ENCODE assay signal across 8 mouse cellular contexts in genomic region chr17:26561290-26561640, GRCm38 (mm10). TPM values are rescaled to one million over a fixed set of nuclear protein-coding genes. Genes with fewer than 3 reads are reported as not detected.
DNase-seq lines count a peak whose midpoint lies in the region; ATAC-seq and TF ChIP-seq lines count a peak whose summit lies in the region.

Ergic1 (plus strand) TSS chr17:26561489.

- DNase-seq in B cell, adult 2 months: peak; percentile 88 to 90
- DNase-seq in brain, adult 2 months (ENCODE audit: low read depth, low spot score): peak; percentile 93
- peak; percentile 94 for DNase-seq in midbrain, postnatal 0 days (ENCODE audit: low spot score)
- DNase-seq in spleen, postnatal 10 days (ENCODE audit: low spot score in 2 of 2): peak; percentile 70 to 91

- peak within 1 kb of the TSS; percentile 86 for H3K4me2 ChIP-seq in heart, embryonic 11.5 days
- H3K4me2 ChIP-seq in kidney, embryonic 15.5 days: peak within 1 kb of the TSS; percentile 90
- H3K4me2 ChIP-seq in limb, embryonic 15.5 days: peak within 1 kb of the TSS; percentile 87
- peak within 1 kb of the TSS; percentile 84 for H3K4me2 ChIP-seq in midbrain, postnatal 0 days (ENCODE audit: low read depth, low read length, poor library complexity, severe bottlenecking)

- H3K9me3 ChIP-seq in heart, embryonic 11.5 days (replicated peaks; ENCODE audit: control insufficient read depth, low read length): no peaks in the 10 kb centered on the region; the same call in 1 of the 2 replicates
- no peaks in the 10 kb centered on the region; the same call in 1 of the 2 replicates for H3K9me3 ChIP-seq in kidney, embryonic 15.5 days (replicated peaks)
- H3K9me3 ChIP-seq in limb, embryonic 15.5 days: no peaks in the 10 kb centered on the region
- no peaks in the 10 kb centered on the region for H3K9me3 ChIP-seq in midbrain, postnatal 0 days (ENCODE audit: low read length)

- peak within 1 kb of the TSS; percentile 82 for H3K27ac ChIP-seq in heart, embryonic 11.5 days (ENCODE audit: low read depth, low read length)
- peak within 1 kb of the TSS; percentile 85 for H3K27ac ChIP-seq in kidney, embryonic 15.5 days
- peak within 1 kb of the TSS; percentile 87 for H3K27ac ChIP-seq in limb, embryonic 15.5 days
- H3K27ac ChIP-seq in midbrain, postnatal 0 days (ENCODE audit: low read depth, low read length): peak within 1 kb of the TSS; percentile 74

- peak within 1 kb of the TSS; percentile 83 for H3K9ac ChIP-seq in heart, embryonic 11.5 days (ENCODE audit: low read depth, low read length)
- H3K9ac ChIP-seq in kidney, embryonic 15.5 days: peak within 1 kb of the TSS; percentile 85
- H3K9ac ChIP-seq in limb, embryonic 15.5 days: peak within 1 kb of the TSS; percentile 85
- H3K9ac ChIP-seq in midbrain, postnatal 0 days (replicated peaks; ENCODE audit: low read length, poor library complexity, severe bottlenecking): peak within 1 kb of the TSS; percentile 86

- H3K27me3 ChIP-seq in heart, embryonic 11.5 days (ENCODE audit: control insufficient read depth, insufficient read depth, low read length): no peaks in the 10 kb centered on the region
- no peaks in the 10 kb centered on the region for H3K27me3 ChIP-seq in kidney, embryonic 15.5 days
- no peaks in the 10 kb centered on the region for H3K27me3 ChIP-seq in limb, embryonic 15.5 days
- no peaks in the 10 kb centered on the region for H3K27me3 ChIP-seq in midbrain, postnatal 0 days (ENCODE audit: insufficient read depth, low read length)

- peaks cover 9% of the 10 kb centered on the region; the same call in 1 of the 2 replicates for H3K36me3 ChIP-seq in heart, embryonic 11.5 days (ENCODE audit: control insufficient read depth, insufficient read depth, low read length)
- H3K36me3 ChIP-seq in kidney, embryonic 15.5 days: peaks cover 22% of the 10 kb centered on the region
- peaks cover 27% of the 10 kb centered on the region for H3K36me3 ChIP-seq in limb, embryonic 15.5 days
- peaks cover 10% of the 10 kb centered on the region for H3K36me3 ChIP-seq in midbrain, postnatal 0 days (ENCODE audit: insufficient read depth, low read length)

- ATAC-seq in erythroblast, adult 5-6 weeks (replicated peaks; ENCODE audit: low FRiP score, poor library complexity, severe bottlenecking): peak; percentile 86
- ATAC-seq in heart, embryonic 11.5 days (replicated peaks; ENCODE audit: insufficient number of reproducible peaks, low FRiP score, low TSS enrichment): peak; percentile 87
- peak; percentile 95 for ATAC-seq in kidney, embryonic 15.5 days (replicated peaks; ENCODE audit: low FRiP score)
- peak; percentile 91 for ATAC-seq in limb, embryonic 15.5 days (ENCODE audit: insufficient number of reproducible peaks, low FRiP score, low TSS enrichment, low read depth)
- peak; percentile 93 for ATAC-seq in midbrain, postnatal 0 days (ENCODE audit: low FRiP score)

- H3K4me1 ChIP-seq in heart, embryonic 11.5 days (ENCODE audit: control insufficient read depth, insufficient read depth, low read length): peaks cover 22% of the 10 kb centered on the region
- peaks cover 46% of the 10 kb centered on the region for H3K4me1 ChIP-seq in kidney, embryonic 15.5 days
- H3K4me1 ChIP-seq in limb, embryonic 15.5 days: peaks cover 28% of the 10 kb centered on the region
- peaks cover 13% of the 10 kb centered on the region for H3K4me1 ChIP-seq in midbrain, postnatal 0 days (ENCODE audit: insufficient read depth, low read length)

- WGBS in heart, embryonic 11.5 days (ENCODE audit: insufficient replicate concordance): 0% methylated on average over 35 of the region's 36 CpGs
- WGBS in kidney, embryonic 15.5 days: 0% methylated on average over 36 of the region's 36 CpGs
- under 1% methylated on average over 31 of the region's 36 CpGs for WGBS in limb, embryonic 15.5 days
- WGBS in midbrain, postnatal 0 days: under 1% methylated on average over 24 of the region's 36 CpGs

- TF ChIP-seq CTCF in midbrain, postnatal 0 days (IDR thresholded peaks at IDR 0.05): no peak

- H3K4me3 ChIP-seq in heart, embryonic 11.5 days (ENCODE audit: low read depth, low read length): peak within 1 kb of the TSS; percentile 79
- H3K4me3 ChIP-seq in kidney, embryonic 15.5 days (replicated peaks): peak within 1 kb of the TSS; percentile 84
- H3K4me3 ChIP-seq in limb, embryonic 15.5 days: peak within 1 kb of the TSS; percentile 76
- H3K4me3 ChIP-seq in midbrain, postnatal 0 days (ENCODE audit: low read depth, low read length): peak within 1 kb of the TSS; percentile 65

RNA-seq across cellular contexts. Expression of gene Ergic1, which starts in this region (rescaled TPM):
- total RNA-seq in erythroblast, adult 5-6 weeks (2015; ENCODE audit: low replicate concordance): 23.4 and 26.1 TPM in 2 replicates
- 2.1 and 10.3 TPM in 2 replicates for total RNA-seq in erythroblast, adult 5-6 weeks (2017; ENCODE audit: low replicate concordance)
- polyA plus RNA-seq in heart, embryonic 11.5 days (2014; fragmentation: Nextera tagmentation; extraction: Ambion mirVana): 147 TPM in 2 replicates
- polyA plus RNA-seq in kidney, embryonic 15.5 days (2015; fragmentation: Nextera tagmentation; extraction: Ambion mirVana): 124 and 131 TPM in 2 replicates
- polyA plus RNA-seq in limb, embryonic 15.5 days (2015; fragmentation: Nextera tagmentation; extraction: Ambion mirVana): 122 and 130 TPM in 2 replicates
- 202 and 216 TPM in 2 replicates for total RNA-seq in midbrain, postnatal 0 days (2014; rRNA removed)
- 99.6 and 103 TPM in 2 replicates for polyA plus RNA-seq in midbrain, postnatal 0 days (2015; fragmentation: Nextera tagmentation; extraction: Ambion mirVana)

Comparison
In these comparisons a context has a peak if more than half of its experiments do, and no peak if none do; other contexts are left out.
1. Peak in every context shown above with its lines: DNase-seq, ATAC-seq, H3K4me3 ChIP-seq and H3K27ac ChIP-seq.